Mouse (Mus musculus) gastrocnemius, adult 8-10 months (tissue): ENCODE results near the gene Gm20852. TPM values are rescaled to one million over a fixed set of nuclear protein-coding genes. Genes with fewer than 3 reads are reported as not detected.
"Not testable (repeated sequence)": the region's sequence is repeated elsewhere in the genome, so short reads cannot be mapped to it uniquely, and the experiment has no call there.

ENCODE experiments used
- DNase-seq, 2 experiments: peaks; one replicate each; pipeline ENCODE4 v3.0.0; 2022; ENCODE audit warnings: low spot score in 2 of 2
- total RNA-seq, 4 experiments: library from RNA; stranded (reverse); gene quantifications; 2 replicates each; pipeline ENCODE4 v1.2.4; 2022

Gene Gm20852
- not detected for total RNA-seq

GRCm38 (mm10) chrY:66742023-66742422, at the start of gene Gm20852:
TSS of gene Gm20852 (minus strand) at chrY:66742123.
- not testable (repeated sequence) for DNase-seq
